Mouse (Mus musculus) lung, postnatal 0 days (tissue): ENCODE data around the gene Rap1gap2. TPM values are rescaled to one million over a fixed set of nuclear protein-coding genes. Genes with fewer than 3 reads are reported as not detected.
A peak's percentile ranks its signal among the peaks of the same experiment; 100 is the strongest.

Experiments
- ATAC-seq: fragments of 200-750 bp; cut with Nextera tagmentation; 2 replicates; pipeline ENCODE4 v1.8.0; 2017; ENCODE audit warnings: moderate library complexity
- DNase-seq: peaks from one replicate; pipeline ENCODE4 v3.0.0-alpha.2; 2016; ENCODE audit warnings: low spot score
- H3K27ac ChIP-seq: fragments of 300-500 bp; sonication (generic); 2 replicates; pipeline ENCODE4 v1.5.1; 2014; ENCODE audit warnings: antibody characterized with exemption, mild to moderate bottlenecking, low read length, mixed read lengths
- H3K27me3 ChIP-seq: fragments of 300-500 bp; sonication (generic); replicated peaks from 2 replicates; pipeline ENCODE4 v1.6.1; 2014; ENCODE audit warnings: low read length, mixed read lengths; ENCODE audit not compliant: insufficient read depth
- H3K36me3 ChIP-seq: fragments of 300-500 bp; sonication (generic); 2 replicates; pipeline ENCODE4 v1.6.1; 2014; ENCODE audit warnings: low read length, mixed read lengths; ENCODE audit not compliant: insufficient read depth
- H3K4me1 ChIP-seq: fragments of 300-500 bp; sonication (generic); 2 replicates; pipeline ENCODE4 v1.6.1; 2014; ENCODE audit warnings: antibody characterized with exemption, low read depth, low read length, mixed read lengths; ENCODE audit not compliant: insufficient read depth
- H3K4me2 ChIP-seq: fragments of 300-500 bp; sonication (generic); replicated peaks from 2 replicates; pipeline ENCODE4 v1.6.1; 2014; ENCODE audit warnings: low read depth, mild to moderate bottlenecking, low read length, moderate library complexity, mixed read lengths
- H3K4me3 ChIP-seq: fragments of 300-500 bp; sonication (generic); 2 replicates; pipeline ENCODE4 v1.5.1; 2014; ENCODE audit warnings: low read depth, low read length
- H3K9ac ChIP-seq: fragments of 300-500 bp; sonication (generic); replicated peaks from 2 replicates; pipeline ENCODE4 v1.6.1; 2014; ENCODE audit warnings: low read depth, mild to moderate bottlenecking
- H3K9me3 ChIP-seq: fragments of 300-500 bp; sonication (generic); 2 replicates; pipeline ENCODE4 v1.6.1; 2016; ENCODE audit warnings: low read length, mixed read lengths
- CTCF ChIP-seq: IDR thresholded peaks from 2 replicates; pipeline ENCODE4 v1.5.1; 2016; ENCODE audit warnings: antibody characterized with exemption, mild to moderate bottlenecking
- EP300 ChIP-seq: IDR thresholded peaks from 2 replicates; pipeline ENCODE4 v1.6.1; 2016; ENCODE audit warnings: antibody characterized with exemption, mild to moderate bottlenecking, control low read depth
- WGBS: fragments of 180-500 bp; shearing (Covaris S2); extraction: QIAGEN DNeasy Blood & Tissue Kit; methylation state at CpG from one replicate; pipeline ENCODE4 v1.1.7; 2014; 5-methylcytosine and 5-hydroxymethylcytosine counted together
- polyA plus RNA-seq: library from polyadenylated mRNA; unstranded; fragments of >200 nt; fragmentation: Nextera tagmentation; extraction: Ambion mirVana; gene quantifications from 2 replicates; pipeline ENCODE4 v1.2.1, GENCODE M21; 2015

Gene Rap1gap2
- polyA plus RNA-seq, 1 experiment from 2014 or later = 1.1 TPM

DNA sequence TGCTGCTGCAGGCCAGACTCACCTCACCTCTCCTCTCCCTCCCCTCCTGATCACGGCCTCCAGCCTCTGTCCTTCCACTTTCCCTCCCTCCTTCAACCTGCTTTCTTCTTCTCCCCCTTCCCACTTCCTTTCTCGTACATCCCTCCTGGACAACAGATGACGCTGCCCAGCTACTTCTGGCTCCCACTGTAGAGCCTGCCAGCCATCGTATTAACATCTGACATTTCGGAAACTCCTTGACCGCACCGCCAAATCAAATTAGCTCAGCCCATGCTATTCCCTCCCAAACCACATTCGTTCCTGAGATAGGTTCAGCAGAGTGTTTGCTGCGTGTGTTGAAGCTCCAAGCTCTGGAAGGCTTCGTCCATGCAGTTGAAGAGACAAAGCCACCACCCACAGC lies 138.0 kb downstream of the Rap1gap2 start:
- Histone ChIP-seq H3K4me3 (no peak overlapping the region), H3K9ac (no peak overlapping the region), H3K4me1 (no peaks in the 10 kb centered on the region), H3K27me3 (no peaks in the 10 kb centered on the region), H3K27ac (no peak overlapping the region), H3K4me2 (no peak overlapping the region), H3K36me3 (no peaks in the 10 kb centered on the region), H3K9me3 (no peaks in the 10 kb centered on the region)
- WGBS = 68% methylated on average over 10 of the region's 10 CpGs
- TF ChIP-seq EP300 = no peak
- no peak for TF ChIP-seq CTCF
- no peak for ATAC-seq
- no peak for DNase-seq

DNA sequence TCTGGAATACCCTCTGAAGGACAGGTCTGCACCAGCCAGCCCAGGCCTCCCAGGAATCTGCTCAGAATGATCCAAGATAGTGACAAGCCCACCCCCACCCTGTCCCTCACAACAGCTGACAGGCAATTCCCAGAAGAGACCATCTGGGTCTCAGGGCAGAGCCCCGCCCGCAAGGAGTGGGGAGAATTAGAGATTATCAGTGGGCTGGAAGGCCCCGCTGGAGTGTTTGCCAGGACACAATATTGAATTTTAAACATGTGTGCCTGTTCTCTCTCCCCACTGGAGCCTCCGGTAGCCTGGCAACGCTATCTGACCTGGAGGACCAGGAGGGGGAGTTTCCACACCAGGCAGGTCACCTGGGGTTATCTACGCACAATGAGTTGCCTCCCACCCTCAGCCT lies 142.5 kb downstream of the Rap1gap2 start:
- H3K36me3 ChIP-seq = no peaks in the 10 kb centered on the region
- no peak overlapping the region for H3K4me3 ChIP-seq
- DNase-seq (no peak), ATAC-seq (no peak)
- no peak overlapping the region for H3K9ac ChIP-seq
- H3K4me2 ChIP-seq = no peak overlapping the region
- no peak overlapping the region for H3K27ac ChIP-seq
- TF ChIP-seq CTCF (no peak), EP300 (no peak)
- H3K9me3 ChIP-seq = no peaks in the 10 kb centered on the region
- no peaks in the 10 kb centered on the region for H3K27me3 ChIP-seq
- H3K4me1 ChIP-seq = no peaks in the 10 kb centered on the region
- WGBS = 28% methylated on average over 6 of the region's 6 CpGs

DNA sequence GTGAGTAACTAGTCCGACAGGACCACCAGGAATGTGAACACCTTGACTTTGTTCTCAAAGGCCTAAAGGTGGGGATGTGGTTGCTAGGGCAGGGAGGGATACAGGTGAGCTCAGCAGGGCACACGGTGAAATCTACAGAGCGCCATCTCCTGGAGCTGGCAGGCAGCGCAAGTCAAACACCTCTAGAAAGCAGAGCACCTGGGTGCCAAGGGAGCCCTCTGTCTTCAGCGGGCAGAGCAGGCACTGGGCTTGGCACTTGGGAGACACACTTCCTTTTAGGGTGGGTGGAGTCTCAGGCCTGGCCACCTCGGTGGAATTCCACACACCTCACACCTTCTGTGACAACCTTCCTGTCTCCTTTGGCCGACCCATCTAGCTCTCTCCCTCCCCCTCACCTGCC lies 145.0 kb downstream of the Rap1gap2 start:
- DNase-seq (peak; percentile 27), ATAC-seq (peak; percentile 21)
- Histone ChIP-seq H3K36me3 (no peaks in the 10 kb centered on the region), H3K27ac (no peak overlapping the region), H3K4me3 (no peak overlapping the region), H3K9me3 (no peaks in the 10 kb centered on the region), H3K4me1 (no peaks in the 10 kb centered on the region), H3K4me2 (no peak overlapping the region), H3K9ac (no peak overlapping the region), H3K27me3 (no peaks in the 10 kb centered on the region)
- TF ChIP-seq EP300 (no peak), CTCF (peak; percentile 62)
- WGBS = 40% methylated on average over 7 of the region's 7 CpGs

DNA sequence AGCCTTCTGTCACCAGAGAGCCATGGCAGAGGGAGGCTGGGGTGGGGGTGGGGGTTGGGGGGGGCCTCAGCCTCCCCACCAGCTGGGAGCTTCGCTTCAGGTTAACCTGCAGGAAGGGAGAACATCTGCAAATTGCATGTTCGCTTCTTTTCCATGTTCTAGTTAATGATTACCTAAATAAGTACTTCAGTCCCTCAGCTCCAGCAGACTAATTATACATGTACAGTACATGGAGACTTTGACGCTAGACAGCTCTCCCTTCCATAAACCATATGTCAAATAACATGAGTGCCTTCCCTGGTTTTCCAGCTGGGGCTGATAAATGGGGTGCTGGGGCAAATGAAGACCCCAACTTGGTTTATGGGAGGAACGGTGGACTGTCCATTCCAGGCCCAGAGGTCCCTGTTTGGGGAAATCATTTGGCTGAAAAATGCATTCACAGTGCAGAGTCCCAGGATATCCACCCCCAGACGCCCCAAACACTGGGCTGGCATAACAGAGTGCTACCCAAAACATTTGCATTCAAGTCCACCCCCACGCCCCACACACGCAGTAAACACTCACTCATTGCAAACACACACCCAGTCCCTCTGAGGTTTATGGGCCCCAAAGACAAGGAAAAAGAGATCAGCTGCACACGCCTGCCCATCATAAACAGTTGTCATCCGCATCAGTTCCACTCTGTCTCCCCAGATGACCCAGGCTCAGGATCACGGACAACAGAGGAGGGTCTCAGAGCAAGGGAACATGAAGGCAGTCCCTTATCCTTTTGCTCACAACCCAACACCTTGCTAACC lies 146.3 kb downstream of the Rap1gap2 start:
- TF ChIP-seq EP300 (no peak), CTCF (no peak)
- ATAC-seq (no peak), DNase-seq (peak; percentile 48)
- WGBS = 31% methylated on average over 10 of the region's 10 CpGs
- H3K27ac ChIP-seq = no peak overlapping the region
- no peak overlapping the region for H3K9ac ChIP-seq
- no peaks in the 10 kb centered on the region for H3K27me3 ChIP-seq
- no peak overlapping the region for H3K4me2 ChIP-seq
- no peaks in the 10 kb centered on the region for H3K36me3 ChIP-seq
- H3K4me3 ChIP-seq = no peak overlapping the region
- no peaks in the 10 kb centered on the region for H3K9me3 ChIP-seq
- H3K4me1 ChIP-seq = no peaks in the 10 kb centered on the region

DNA sequence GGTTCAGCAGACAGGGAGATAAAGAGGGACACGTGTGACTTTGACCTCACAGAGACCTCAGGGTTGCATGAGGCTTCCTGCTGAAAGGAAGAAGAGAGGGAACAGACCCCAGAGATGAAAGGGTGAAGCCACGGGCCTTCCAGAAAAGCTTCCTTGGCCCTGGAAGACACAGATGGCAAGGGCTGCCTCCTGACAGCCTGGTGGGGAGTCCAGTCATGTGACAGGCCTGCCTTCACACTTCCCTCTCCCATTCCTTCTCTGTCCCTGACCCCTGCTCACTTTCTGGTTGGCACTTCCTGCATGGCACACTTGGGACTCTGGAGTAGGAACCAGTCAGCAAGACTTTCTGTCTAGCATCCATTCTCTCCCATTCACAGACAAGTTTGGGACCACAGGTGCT lies 148.1 kb downstream of the Rap1gap2 start:
- Histone ChIP-seq H3K27me3 (no peaks in the 10 kb centered on the region), H3K9ac (no peak overlapping the region), H3K4me2 (no peak overlapping the region), H3K9me3 (no peaks in the 10 kb centered on the region), H3K27ac (no peak overlapping the region), H3K4me3 (no peak overlapping the region), H3K4me1 (no peaks in the 10 kb centered on the region), H3K36me3 (no peaks in the 10 kb centered on the region)
- TF ChIP-seq EP300 = no peak
- DNase-seq = no peak
- WGBS = 33% methylated on average over 2 of the region's 2 CpGs
- ATAC-seq = no peak

DNA sequence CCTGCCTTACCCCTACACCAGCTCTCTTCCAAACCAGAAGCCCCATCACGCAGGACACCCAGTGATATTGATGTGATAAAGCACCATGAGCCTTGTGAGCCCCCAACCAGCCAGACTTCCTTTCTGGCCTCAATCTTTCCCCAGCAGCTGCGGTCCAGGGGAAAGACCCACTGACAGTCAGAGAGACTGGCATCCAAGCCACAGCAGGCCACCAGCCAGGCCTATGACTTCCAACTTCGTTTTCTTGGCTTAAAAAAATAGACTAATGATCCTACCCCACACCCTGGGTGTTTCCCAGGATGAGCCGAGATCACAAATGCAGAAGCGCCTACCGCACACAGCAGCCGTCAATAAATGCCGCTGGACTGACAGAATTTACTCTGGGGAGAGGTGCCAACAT lies 151.1 kb downstream of the Rap1gap2 start:
- 86% methylated on average over 8 of the region's 8 CpGs for WGBS
- Histone ChIP-seq H3K4me1 (no peaks in the 10 kb centered on the region), H3K27me3 (no peaks in the 10 kb centered on the region), H3K27ac (no peak overlapping the region), H3K4me2 (no peak overlapping the region), H3K9me3 (no peaks in the 10 kb centered on the region), H3K36me3 (no peaks in the 10 kb centered on the region), H3K4me3 (no peak overlapping the region), H3K9ac (no peak overlapping the region)
- no peak for TF ChIP-seq EP300
- no peak for TF ChIP-seq CTCF
- DNase-seq (no peak), ATAC-seq (no peak)
